Mouse (Mus musculus): ENCODE data around the gene Sfxn5. TPM values are rescaled to one million over a fixed set of nuclear protein-coding genes. Genes with fewer than 3 reads are reported as not detected.

Sfxn5 gene
- total RNA-seq, 2 experiments from 2014 or later, result 5.9 to 7.3 TPM

- intact Hi-C loops (cut with DNase I), result no loop called here
- no peak for DNase-seq
- TF ChIP-seq CTCF (IDR thresholded peaks at IDR 0.05), result no peak
- no peak overlapping the region for H3K4me3 ChIP-seq
- H3K27ac ChIP-seq, result no peak overlapping the region
These were observed 125.9 kb downstream of the Sfxn5 start for GRCm38 (mm10) chr6:85207345-85207744.

- no peak for TF ChIP-seq CTCF (IDR thresholded peaks at IDR 0.05)
- no peak for DNase-seq
- intact Hi-C loops (cut with DNase I), result no loop called here
- Histone ChIP-seq H3K27ac (no peak overlapping the region), H3K4me3 (no peak overlapping the region)
These were observed 126.3 kb downstream of the Sfxn5 start for GRCm38 (mm10) chr6:85206939-85207285.

- no peak overlapping the region for H3K27ac ChIP-seq
- intact Hi-C loops (cut with DNase I), result no loop called here
- H3K4me3 ChIP-seq, result no peak overlapping the region
- DNase-seq, result no peak
- TF ChIP-seq CTCF (IDR thresholded peaks at IDR 0.05), result no peak
These were observed 126.9 kb downstream of the Sfxn5 start for GRCm38 (mm10) chr6:85206182-85206938.

- Histone ChIP-seq H3K4me3 (no peak overlapping the region), H3K27ac (no peak overlapping the region)
- intact Hi-C loops (cut with DNase I), result no loop called here
- TF ChIP-seq CTCF (IDR thresholded peaks at IDR 0.05), result no peak
- DNase-seq, result no peak
These were observed 135.3 kb downstream of the Sfxn5 start for GRCm38 (mm10) chr6:85197951-85198350.

GRCm38 (mm10) chr6:85193381-85194318, 139.6 kb downstream of the Sfxn5 start:
- Histone ChIP-seq H3K4me3 (no peak overlapping the region), H3K27ac (no peak overlapping the region)
- intact Hi-C loops (cut with DNase I), result no loop called here
- TF ChIP-seq CTCF (IDR thresholded peaks at IDR 0.05), result no peak
- no peak for DNase-seq

GRCm38 (mm10) chr6:85191751-85192440, 141.3 kb downstream of the Sfxn5 start:
- Histone ChIP-seq H3K27ac (no peak overlapping the region), H3K4me3 (no peak overlapping the region)
- DNase-seq, result no peak
- TF ChIP-seq CTCF (IDR thresholded peaks at IDR 0.05), result no peak
- intact Hi-C loops (cut with DNase I), result no loop called here

- no peak overlapping the region for H3K27ac ChIP-seq
- no peak for TF ChIP-seq CTCF (IDR thresholded peaks at IDR 0.05)
- no peak for DNase-seq
- intact Hi-C loops (cut with DNase I), result no loop called here
- H3K4me3 ChIP-seq, result peak overlapping the region; percentile 66
These were observed 142.6 kb downstream of the Sfxn5 start for GRCm38 (mm10) chr6:85190671-85191070.

- Histone ChIP-seq H3K4me3 (peak overlapping the region; percentile 66), H3K27ac (no peak overlapping the region)
- peak; percentile 25 for DNase-seq
- no peak for TF ChIP-seq CTCF (IDR thresholded peaks at IDR 0.05)
- intact Hi-C loops (cut with DNase I), result no loop called here
These were observed 143.2 kb downstream of the Sfxn5 start for GRCm38 (mm10) chr6:85189911-85190591.

- H3K4me3 ChIP-seq, result no peak overlapping the region; the same call in 1 of the 2 replicates
- intact Hi-C loops (cut with DNase I), result no loop called here
- no peak for TF ChIP-seq CTCF (IDR thresholded peaks at IDR 0.05)
- H3K27ac ChIP-seq, result no peak overlapping the region
- DNase-seq, result no peak
These were observed 143.9 kb downstream of the Sfxn5 start for GRCm38 (mm10) chr6:85189361-85189760.

- no peak for TF ChIP-seq CTCF (IDR thresholded peaks at IDR 0.05)
- intact Hi-C loops (cut with DNase I), result no loop called here
- H3K27ac ChIP-seq, result no peak overlapping the region
- peak overlapping the region; percentile 62 for H3K4me3 ChIP-seq
- DNase-seq, result no peak
These were observed 144.7 kb downstream of the Sfxn5 start for GRCm38 (mm10) chr6:85188256-85189110.

Data from gastrocnemius, adult 2 months (tissue).